Mouse (Mus musculus): Measurements from ENCODE around the gene Zfp383.

DNA sequence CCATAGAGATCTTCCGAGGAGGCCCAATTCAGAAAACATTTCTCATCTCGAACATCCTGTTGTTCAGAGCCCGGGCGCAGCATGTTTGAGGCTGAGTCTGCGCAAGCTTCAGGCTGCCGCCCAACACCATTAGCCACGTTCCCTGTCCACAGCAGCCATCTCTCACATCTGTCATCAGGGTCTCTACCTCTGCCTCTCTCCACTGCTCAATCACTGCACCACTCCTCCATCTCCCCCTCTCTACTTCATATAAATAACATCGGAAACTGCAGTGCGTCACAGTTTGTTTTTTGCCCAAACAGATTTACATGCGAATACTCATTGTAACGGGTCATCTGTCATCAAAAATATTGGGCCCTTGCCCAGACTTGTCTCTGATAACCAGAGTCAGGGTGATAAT, 33.0 kb downstream of the Zfp383 start:
- TF ChIP-seq CTCF (IDR thresholded peaks at IDR 0.05; ENCODE audit: borderline replicate concordance, insufficient read depth, low read depth, low read length) (no peak), POLR2A (IDR thresholded peaks at IDR 0.05; ENCODE audit: borderline replicate concordance, insufficient read depth, low read length) (no peak)
